Mouse (Mus musculus) central nervous system, embryonic 11.5 days (tissue): ENCODE data around the gene Cyp2d22. TPM values are rescaled to one million over a fixed set of nuclear protein-coding genes. Genes with fewer than 3 reads are reported as not detected.

Experiments
- polyA plus RNA-seq: library from polyadenylated mRNA; depleted of rRNA; stranded (reverse); fragments of >200 nt; gene quantifications from 2 replicates; pipeline ENCODE4 v1.2.3, GENCODE M21; 2012; rRNA removed

Cyp2d22 gene
- 11.4 and 15.8 TPM in 2 replicates for polyA plus RNA-seq

GRCm38 (mm10) chr15:82379871-82380713 is at the start of gene Cyp2d22:
Cyp2d22 (minus strand) TSS chr15:82380260.

DNA sequence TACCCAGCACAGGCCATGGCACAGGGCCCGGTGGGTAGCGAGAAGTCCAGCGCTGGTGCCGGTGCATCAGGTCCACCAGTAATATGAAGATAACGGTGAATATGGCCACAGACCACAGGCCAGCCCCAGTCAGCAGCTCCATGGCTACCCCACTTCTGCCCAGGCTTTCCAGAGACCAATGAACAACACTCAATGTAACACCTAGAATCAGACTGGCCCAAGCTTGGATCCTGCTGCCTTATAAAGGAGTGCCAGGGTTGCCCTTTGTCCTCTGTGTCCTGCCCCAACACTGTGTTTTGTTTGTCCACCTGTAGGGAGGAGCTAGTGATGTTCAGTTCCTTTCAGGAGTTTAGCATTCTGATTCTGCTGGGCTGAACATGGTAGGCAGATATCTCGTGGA is 26.9 kb upstream of the Cyp2d22 start, which contains the start of gene Cyp2d10:
Cyp2d10 (minus strand) TSS at position 215 of the 400 bp plus-strand sequence.

DNA sequence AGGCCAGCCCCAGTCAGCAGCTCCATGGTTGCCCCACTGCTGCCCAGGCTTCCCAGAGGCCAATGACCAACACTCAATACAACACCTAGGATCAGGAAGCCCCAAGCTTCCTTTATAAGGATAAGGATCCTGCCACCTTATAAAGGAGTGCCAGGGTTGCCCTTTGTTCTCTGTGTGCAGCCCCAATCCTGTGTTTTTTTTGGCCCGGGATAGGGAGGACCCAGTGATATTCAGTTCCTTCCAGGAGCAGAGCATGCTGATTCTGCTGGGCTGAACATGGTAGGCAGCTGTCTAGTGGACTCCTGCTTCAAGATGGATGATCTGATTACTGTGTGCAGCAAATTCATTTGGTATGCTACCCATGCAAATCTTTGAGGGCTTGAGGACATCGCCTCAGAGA is 13.9 kb upstream of the Cyp2d22 start, which contains the start of gene Cyp2d11:
Cyp2d11 (minus strand) TSS at position 101 of the 400 bp plus-strand sequence.

GRCm38 (mm10) chr15:82354126-82354945 is 25.7 kb downstream of the Cyp2d22 start, which contains the start of gene Ndufa6:
Ndufa6 (minus strand) TSS chr15:82354322.

GRCm38 (mm10) chr15:82338593-82339112 is 41.4 kb downstream of the Cyp2d22 start, which contains the start of the genes Naga, Pheta2 and Smdt1:
Naga (minus strand) TSS chr15:82338925.
Pheta2 (plus strand) TSS chr15:82338942.
Smdt1 (plus strand) TSS chr15:82338959.

Other genes with a start within 250 kb of the Cyp2d22 start
- gene Srebf2, start 233.1 kb downstream of the Cyp2d22 start, polyA plus RNA-seq: 120 and 126 TPM in 2 replicates
- gene Shisa8, start 167.4 kb downstream of the Cyp2d22 start, polyA plus RNA-seq: 0.57 and 1.2 TPM in 2 replicates
- 0.14 and 0.28 TPM in 2 replicates for gene Tnfrsf13c, start 155.9 kb downstream of the Cyp2d22 start, polyA plus RNA-seq
- 45.2 and 65.4 TPM in 2 replicates for gene Cenpm, start 135.5 kb downstream of the Cyp2d22 start, polyA plus RNA-seq
- gene 1500009C09Rik, start 127.9 kb downstream of the Cyp2d22 start, polyA plus RNA-seq: 6.7 and 13.2 TPM in 2 replicates
- 154 and 257 TPM in 2 replicates for gene Sept3, start 105.4 kb downstream of the Cyp2d22 start, polyA plus RNA-seq
- 0.18 and 0.19 TPM in 2 replicates for gene Wbp2nl, start 81.3 kb downstream of the Cyp2d22 start, polyA plus RNA-seq
- gene Naga, start 41.3 kb downstream of the Cyp2d22 start, polyA plus RNA-seq: 47.0 and 64.3 TPM in 2 replicates
- 4.6 and 5.6 TPM in 2 replicates for gene Pheta2, start 41.3 kb downstream of the Cyp2d22 start, polyA plus RNA-seq
- gene Smdt1, start 41.3 kb downstream of the Cyp2d22 start, polyA plus RNA-seq: 188 and 236 TPM in 2 replicates
- 289 and 293 TPM in 2 replicates for gene Ndufa6, start 25.9 kb downstream of the Cyp2d22 start, polyA plus RNA-seq
- gene Cyp2d11, start 13.8 kb upstream of the Cyp2d22 start, polyA plus RNA-seq: not detected in 2 replicates
- gene Cyp2d10, start 26.9 kb upstream of the Cyp2d22 start, polyA plus RNA-seq: 0.34 and 0.62 TPM in 2 replicates
- 0.09 TPM in 1 of 2 replicates, not detected in the other for gene Cyp2d9, start 53.2 kb upstream of the Cyp2d22 start, polyA plus RNA-seq
- gene Cyp2d12, start 174.8 kb upstream of the Cyp2d22 start, polyA plus RNA-seq: not detected in 2 replicates
- gene Cyp2d34, start 240.7 kb upstream of the Cyp2d22 start, polyA plus RNA-seq: not detected in 2 replicates